Mouse (Mus musculus): ENCODE results near the gene Vps51. TPM values are rescaled to one million over a fixed set of nuclear protein-coding genes. Genes with fewer than 3 reads are reported as not detected.

Gene Vps51
- 10 to 100 TPM; 71.2 to 76.9 TPM for total RNA-seq (2023)

GRCm38 (mm10) chr19:6076564-6077393 lies at the start of gene Vps51:
TSS of gene Vps51 (minus strand) at chr19:6077231.

GRCm38 (mm10) chr19:6117986-6118676 lies 41.1 kb upstream of the Vps51 start, which contains the start of gene Sac3d1:
TSS of gene Sac3d1 (minus strand) at chr19:6118650.

GRCm38 (mm10) chr19:6105586-6105985 lies 28.6 kb upstream of the Vps51 start, which contains the start of gene Naaladl1:
TSS of gene Naaladl1 (plus strand) at chr19:6105782.

GRCm38 (mm10) chr19:6094119-6094518 lies 17.1 kb upstream of the Vps51 start, which contains the start of gene AC131692.1:
TSS of gene AC131692.1 (plus strand) at chr19:6094419.

GRCm38 (mm10) chr19:6084478-6085248 lies 7.6 kb upstream of the Vps51 start, which contains the start of the genes Zfpl1 and Cdca5:
TSS of gene Zfpl1 (minus strand) at chr19:6084956.
TSS of gene Cdca5 (plus strand) at chr19:6084983.

GRCm38 (mm10) chr19:6082156-6082555 lies 5.1 kb upstream of the Vps51 start, which contains the start of gene Gm28374:
TSS of gene Gm28374 (minus strand) at chr19:6082256.

GRCm38 (mm10) chr19:6079983-6080480 lies 3.0 kb upstream of the Vps51 start, which contains the start of gene Tmem262:
TSS of gene Tmem262 (plus strand) at chr19:6080033.

GRCm38 (mm10) chr19:6067724-6068415 lies 9.2 kb downstream of the Vps51 start, which contains the start of gene Tm7sf2:
TSS of gene Tm7sf2 (minus strand) at chr19:6068373.

GRCm38 (mm10) chr19:6061021-6061533 lies 16.0 kb downstream of the Vps51 start, which contains the start of gene Znhit2:
TSS of gene Znhit2 (plus strand) at chr19:6061192.

GRCm38 (mm10) chr19:6057313-6058096 lies 19.5 kb downstream of the Vps51 start, which contains the start of the genes Mrpl49 and Fau:
TSS of gene Mrpl49 (minus strand) at chr19:6057785.
TSS of gene Fau (plus strand) at chr19:6057844.

GRCm38 (mm10) chr19:6046294-6047153 lies 30.5 kb downstream of the Vps51 start, which contains the start of gene Syvn1:
TSS of gene Syvn1 (plus strand) at chr19:6046576.

Other genes starting within 250 kb of the Vps51 start
- 10 to 100 TPM; 59.9 to 62.7 TPM for gene Frmd8, start 202.0 kb downstream of the Vps51 start, total RNA-seq (2023)
- 10 to 100 TPM; 48.2 to 55.2 TPM for gene Slc25a45, start 199.4 kb downstream of the Vps51 start, total RNA-seq (2023)
- gene Tigd3, start 183.1 kb downstream of the Vps51 start, total RNA-seq (2023), result 1 to 10 TPM; 2.4 to 3.3 TPM
- gene Dpf2, start 164.2 kb downstream of the Vps51 start, total RNA-seq (2023), result 100 to 1,000 TPM; 106 to 111 TPM
- gene Cdc42ep2, start 152.4 kb downstream of the Vps51 start, total RNA-seq (2023), result 1 to 10 TPM; 3.2 to 4.7 TPM
- gene Pola2, start 113.0 kb downstream of the Vps51 start, total RNA-seq (2023), result 10 to 100 TPM; 38.1 to 39.3 TPM
- 1 to 10 TPM; 1.9 to 2.3 TPM for gene Slc22a20, start 91.1 kb downstream of the Vps51 start, total RNA-seq (2023)
- 100 to 1,000 TPM; 242 to 264 TPM for gene Capn1, start 61.3 kb downstream of the Vps51 start, total RNA-seq (2023)
- gene Syvn1, start 30.7 kb downstream of the Vps51 start, total RNA-seq (2023), result 10 to 100 TPM; 40.0 to 42.7 TPM
- 10 to 100 TPM; 15.5 to 17.7 TPM for gene Mrpl49, start 19.4 kb downstream of the Vps51 start, total RNA-seq (2023)
- 1,000 to 10,000 TPM; 1,500 to 1,520 TPM for gene Fau, start 19.4 kb downstream of the Vps51 start, total RNA-seq (2023)
- gene Znhit2, start 16.0 kb downstream of the Vps51 start, total RNA-seq (2023), result 10 to 100 TPM; 11.3 to 13.7 TPM
- gene Tm7sf2, start 8.9 kb downstream of the Vps51 start, total RNA-seq (2023), result 10 to 100 TPM in 1 of 2 experiments, 1 to 10 TPM in 1; 9.7 to 10.8 TPM
- not detected for gene Tmem262, start 2.8 kb upstream of the Vps51 start, total RNA-seq (2023)
- not detected for gene Gm28374, start 5.0 kb upstream of the Vps51 start, total RNA-seq (2023)
- gene Zfpl1, start 7.7 kb upstream of the Vps51 start, total RNA-seq (2023), result 10 to 100 TPM; 23.8 to 26.0 TPM
- gene Cdca5, start 7.8 kb upstream of the Vps51 start, total RNA-seq (2023), result 10 to 100 TPM; 31.2 to 31.6 TPM
- gene AC131692.1, start 17.2 kb upstream of the Vps51 start, total RNA-seq (2023), result 1 to 10 TPM; 1.2 to 2.0 TPM
- gene Naaladl1, start 28.6 kb upstream of the Vps51 start, total RNA-seq (2023), result 1 to 10 TPM in 1 of 2 experiments, under 1 TPM in 1; 0.46 to 1.7 TPM
- 1 to 10 TPM; 6.6 to 7.2 TPM for gene Sac3d1, start 41.4 kb upstream of the Vps51 start, total RNA-seq (2023)
- gene Snx15, start 51.1 kb upstream of the Vps51 start, total RNA-seq (2023), result 10 to 100 TPM; 11.3 to 14.2 TPM
- gene Batf2, start 63.8 kb upstream of the Vps51 start, total RNA-seq (2023), result 1 to 10 TPM in 1 of 2 experiments, under 1 TPM in 1; 0.94 to 1.3 TPM
- 10 to 100 TPM; 12.9 to 17.1 TPM for gene Arl2, start 64.3 kb upstream of the Vps51 start, total RNA-seq (2023)
- not detected for gene Majin, start 107.2 kb upstream of the Vps51 start, total RNA-seq (2023)
- not detected for gene Gpha2, start 149.1 kb upstream of the Vps51 start, total RNA-seq (2023)
- gene Ppp2r5b, start 158.6 kb upstream of the Vps51 start, total RNA-seq (2023), result 10 to 100 TPM; 18.7 to 20.3 TPM
- 100 to 1,000 TPM in 1 of 2 experiments, 10 to 100 TPM in 1; 88.4 to 104 TPM for gene Atg2a, start 164.4 kb upstream of the Vps51 start, total RNA-seq (2023)
- 100 to 1,000 TPM; 198 to 207 TPM for gene Ehd1, start 199.5 kb upstream of the Vps51 start, total RNA-seq (2023)
- 10 to 100 TPM in 1 of 2 experiments, 1 to 10 TPM in 1; 7.5 to 11.7 TPM for gene Cdc42bpg, start 229.2 kb upstream of the Vps51 start, total RNA-seq (2023)

All from neutrophil, adult 83 days (primary cell).